Mouse (Mus musculus) G1E (cell line): Measurements from ENCODE around the gene Pbx1. TPM values are rescaled to one million over a fixed set of nuclear protein-coding genes. Genes with fewer than 3 reads are reported as not detected.

ENCODE experiments used
- ATAC-seq: 2 replicates; pipeline ENCODE4 v1.8.0; 2016; ENCODE audit warnings: mild to moderate bottlenecking; ENCODE audit not compliant: insufficient number of reproducible peaks, poor library complexity, low FRiP score, severe bottlenecking; ENCODE audit errors: extremely low read depth
- DNase-seq: peaks from one replicate; pipeline ENCODE4 v3.0.0; 2012; ENCODE audit warnings: low spot score
- H3K27me3 ChIP-seq: 2 replicates; pipeline ENCODE4 v1.6.1; 2012; ENCODE audit warnings: mild to moderate bottlenecking, low read length, inconsistent platforms; ENCODE audit not compliant: insufficient read depth
- H3K36me3 ChIP-seq: replicated peaks from 2 replicates; pipeline ENCODE3; 2012; ENCODE audit warnings: mild to moderate bottlenecking, inconsistent platforms
- H3K4me1 ChIP-seq: 2 replicates; pipeline ENCODE4 v1.6.1; 2012; ENCODE audit warnings: low read depth, low read length, inconsistent platforms, mixed read lengths; ENCODE audit not compliant: insufficient read depth
- H3K4me3 ChIP-seq: 2 replicates; pipeline ENCODE4 v1.5.1; 2012; ENCODE audit warnings: low read depth, mild to moderate bottlenecking, inconsistent platforms, low read length, moderate library complexity, mixed read lengths
- H3K9me3 ChIP-seq: replicated peaks from 2 replicates; pipeline ENCODE4 v1.6.1; 2012; ENCODE audit warnings: inconsistent platforms
- CTCF ChIP-seq: IDR thresholded peaks from 2 replicates; pipeline ENCODE4 v1.5.1; 2012; ENCODE audit warnings: low read depth, low read length, inconsistent platforms, mixed read lengths
- GATA1 ChIP-seq: IDR thresholded peaks from 2 replicates; pipeline ENCODE4 v1.6.1; 2012; ENCODE audit warnings: borderline replicate concordance, low read length, inconsistent platforms, mixed read lengths
- GATA2 ChIP-seq: IDR thresholded peaks from 2 replicates; pipeline ENCODE4 v1.6.1; 2012; ENCODE audit warnings: low read depth, low read length, inconsistent platforms, borderline replicate concordance
- POLR2AphosphoS5 ChIP-seq: IDR thresholded peaks from 2 replicates; pipeline ENCODE4 v1.6.1; 2012; ENCODE audit warnings: low read depth, low read length, inconsistent platforms; ENCODE audit not compliant: insufficient replicate concordance
- TAL1 ChIP-seq: conservative IDR thresholded peaks from 2 replicates; pipeline ENCODE4 v1.6.1; 2012; ENCODE audit warnings: low read depth, low read length, inconsistent platforms, mixed read lengths
- polyA plus RNA-seq: library from polyadenylated mRNA; stranded (reverse); fragments of >175 nt; gene quantifications from 2 replicates; pipeline ENCODE4 v1.2.3, GENCODE M21; 2012
- total RNA-seq, 2 experiments: library from RNA; stranded (forward) in 1 of 2; stranded (reverse) in 1 of 2; fragments of 200-1000 nt in 1 of 2; fragments of >200 nt in 1 of 2; fragmentation: Nextera tagmentation in 1 of 2; gene quantifications; 2 replicates each; pipeline ENCODE4 v1.2.3; 2014 to 2017

Gene Pbx1
- total and polyA plus RNA-seq, 3 experiments = 0.11 to 0.23 TPM; not detected in 1

GRCm38 (mm10) chr1:168231548-168232429 lies 200.3 kb downstream of the Pbx1 start:
- ATAC-seq (no peak), DNase-seq (no peak)
- H3K27me3 ChIP-seq = no peaks in the 10 kb centered on the region
- no peak for TF ChIP-seq CTCF
- no peak for TF ChIP-seq GATA2
- no peak for TF ChIP-seq TAL1
- no peak for TF ChIP-seq GATA1
- no peak for TF ChIP-seq POLR2AphosphoS5
- peaks cover 52% of the 10 kb centered on the region for H3K9me3 ChIP-seq
- no peaks in the 10 kb centered on the region for H3K36me3 ChIP-seq
- no peaks in the 10 kb centered on the region for H3K4me1 ChIP-seq
- H3K4me3 ChIP-seq = no peak overlapping the region

GRCm38 (mm10) chr1:168230858-168231257 lies 201.2 kb downstream of the Pbx1 start:
- ATAC-seq = no peak
- no peak for TF ChIP-seq TAL1
- no peak for TF ChIP-seq POLR2AphosphoS5
- TF ChIP-seq CTCF = no peak
- TF ChIP-seq GATA1 = no peak
- no peak for TF ChIP-seq GATA2
- peaks cover 55% of the 10 kb centered on the region for H3K9me3 ChIP-seq

GRCm38 (mm10) chr1:168230134-168230533 lies 201.9 kb downstream of the Pbx1 start:
- no peak overlapping the region for H3K4me3 ChIP-seq
- no peaks in the 10 kb centered on the region for H3K36me3 ChIP-seq
- no peaks in the 10 kb centered on the region for H3K4me1 ChIP-seq
- H3K27me3 ChIP-seq = no peaks in the 10 kb centered on the region
- DNase-seq (no peak), ATAC-seq (no peak)
- TF ChIP-seq GATA2 (no peak), POLR2AphosphoS5 (no peak), TAL1 (no peak), GATA1 (no peak), CTCF (no peak)
- H3K9me3 ChIP-seq = peaks cover 56% of the 10 kb centered on the region

More at GRCm38 (mm10) chr1:168230858-168231257, 201.2 kb downstream of the Pbx1 start:
- no peaks in the 10 kb centered on the region for H3K27me3 ChIP-seq
- H3K4me3 ChIP-seq = no peak overlapping the region
- no peaks in the 10 kb centered on the region for H3K36me3 ChIP-seq
- H3K4me1 ChIP-seq = no peaks in the 10 kb centered on the region
- DNase-seq = no peak

DNA sequence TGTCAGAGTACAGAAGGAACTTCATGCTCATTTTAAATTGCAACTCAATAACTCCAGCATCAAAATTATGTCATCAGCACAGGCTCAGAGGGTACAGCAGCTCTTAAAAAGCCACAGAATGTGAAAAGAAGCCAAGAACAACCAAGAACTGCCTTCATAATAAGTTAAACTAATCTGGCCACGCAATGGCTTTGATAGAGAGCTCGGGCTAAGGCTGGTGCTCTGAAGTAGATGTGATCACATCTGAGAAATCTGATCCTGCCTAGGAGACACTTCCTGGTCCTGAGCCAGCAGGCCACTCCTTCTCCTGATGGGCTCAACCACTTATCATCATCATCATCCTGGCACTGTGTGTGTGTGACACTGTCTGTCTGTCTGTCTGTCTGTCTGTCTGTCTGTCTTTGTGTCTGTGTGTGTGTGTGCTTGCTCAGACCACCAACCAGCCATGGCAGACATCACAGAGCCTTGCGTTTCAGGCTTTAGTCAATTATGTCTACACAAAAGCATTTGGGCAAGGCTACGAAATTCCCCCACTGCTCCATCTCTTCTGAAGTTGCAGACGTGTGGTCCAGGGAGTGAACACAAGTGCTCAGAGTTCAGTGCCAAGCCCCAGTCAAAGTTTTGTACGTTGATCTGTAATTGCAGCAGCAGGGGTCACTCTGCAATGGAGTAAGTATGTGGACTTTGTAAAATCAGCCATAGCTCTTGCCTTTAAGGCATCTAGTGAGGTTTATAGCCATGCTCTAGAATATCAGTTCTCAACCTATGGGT lies 203.1 kb downstream of the Pbx1 start:
- H3K9me3 ChIP-seq = peaks cover 58% of the 10 kb centered on the region
- TF ChIP-seq POLR2AphosphoS5 (no peak), CTCF (no peak), TAL1 (no peak), GATA1 (no peak), GATA2 (no peak)
- H3K27me3 ChIP-seq = no peaks in the 10 kb centered on the region
- H3K4me1 ChIP-seq = no peaks in the 10 kb centered on the region
- DNase-seq (no peak), ATAC-seq (no peak)
- no peaks in the 10 kb centered on the region for H3K36me3 ChIP-seq
- no peak overlapping the region for H3K4me3 ChIP-seq

- TF ChIP-seq CTCF = no peak
- TF ChIP-seq TAL1 = no peak
- TF ChIP-seq GATA2 = no peak
- TF ChIP-seq GATA1 = no peak
These were observed 205.9 kb downstream of the Pbx1 start for GRCm38 (mm10) chr1:168226150-168226549.

GRCm38 (mm10) chr1:168225595-168226127 lies 206.4 kb downstream of the Pbx1 start:
- no peak overlapping the region for H3K4me3 ChIP-seq
- DNase-seq = no peak

More at GRCm38 (mm10) chr1:168226150-168226549, 205.9 kb downstream of the Pbx1 start:
- no peak for DNase-seq
- no peak for ATAC-seq
- Histone ChIP-seq H3K27me3 (no peaks in the 10 kb centered on the region), H3K9me3 (peaks cover 51% of the 10 kb centered on the region), H3K4me3 (no peak overlapping the region), H3K36me3 (no peaks in the 10 kb centered on the region), H3K4me1 (no peaks in the 10 kb centered on the region)

More at GRCm38 (mm10) chr1:168225595-168226127, 206.4 kb downstream of the Pbx1 start:
- peaks cover 54% of the 10 kb centered on the region for H3K9me3 ChIP-seq
- no peak for TF ChIP-seq GATA2
- TF ChIP-seq POLR2AphosphoS5 = no peak
- no peaks in the 10 kb centered on the region for H3K27me3 ChIP-seq
- H3K4me1 ChIP-seq = no peaks in the 10 kb centered on the region
- no peaks in the 10 kb centered on the region for H3K36me3 ChIP-seq
- no peak for ATAC-seq
